Mouse (Mus musculus) intestine, postnatal 0 days (tissue): ENCODE data around the gene Il1rapl2. TPM values are rescaled to one million over a fixed set of nuclear protein-coding genes. Genes with fewer than 3 reads are reported as not detected.

Source experiments
- ATAC-seq: fragments of 200-750 bp; cut with Nextera tagmentation; 2 replicates; pipeline ENCODE4 v1.8.0; 2017; ENCODE audit warnings: mild to moderate bottlenecking, moderate TSS enrichment, moderate library complexity
- H3K27ac ChIP-seq: fragments of 300-500 bp; sonication (generic); 2 replicates; pipeline ENCODE4 v1.5.1; 2014; ENCODE audit warnings: mild to moderate bottlenecking, low read depth, low read length, moderate library complexity
- H3K27me3 ChIP-seq: fragments of 300-500 bp; sonication (generic); replicated peaks from 2 replicates; pipeline ENCODE4 v1.6.1; 2014; ENCODE audit warnings: low read length, mixed read lengths; ENCODE audit not compliant: control insufficient read depth, insufficient read depth
- H3K36me3 ChIP-seq: fragments of 300-500 bp; sonication (generic); 2 replicates; pipeline ENCODE4 v1.6.1; 2014; ENCODE audit warnings: mild to moderate bottlenecking, moderate library complexity; ENCODE audit not compliant: control insufficient read depth, insufficient read depth
- H3K4me1 ChIP-seq: fragments of 300-500 bp; sonication (generic); replicated peaks from 2 replicates; pipeline ENCODE4 v1.6.1; 2014; ENCODE audit warnings: antibody characterized with exemption, low read length, mixed read lengths; ENCODE audit not compliant: control insufficient read depth, insufficient read depth
- H3K4me2 ChIP-seq: fragments of 300-500 bp; sonication (generic); replicated peaks from 2 replicates; pipeline ENCODE4 v1.6.1; 2014; ENCODE audit warnings: low read depth, mild to moderate bottlenecking, moderate library complexity
- H3K4me3 ChIP-seq: fragments of 300-500 bp; sonication (generic); 2 replicates; pipeline ENCODE4 v1.5.1; 2014; ENCODE audit warnings: low read depth, low read length
- H3K9ac ChIP-seq: fragments of 300-500 bp; sonication (generic); 2 replicates; pipeline ENCODE4 v1.6.1; 2014; ENCODE audit warnings: mild to moderate bottlenecking, low read depth, low read length
- H3K9me3 ChIP-seq: fragments of 300-500 bp; sonication (generic); 2 replicates; pipeline ENCODE4 v1.6.1; 2016; ENCODE audit warnings: mixed run types; ENCODE audit not compliant: control insufficient read depth
- CTCF ChIP-seq: sonication (generic); IDR thresholded peaks from 2 replicates; pipeline ENCODE4 v1.5.1; 2016; ENCODE audit warnings: low read depth, mild to moderate bottlenecking, control low read depth, antibody characterized with exemption, moderate library complexity
- WGBS: fragments of 180-500 bp; shearing (Covaris S2); extraction: QIAGEN DNeasy Blood & Tissue Kit; methylation state at CpG from one replicate; pipeline ENCODE4 v1.1.7; 2014; 5-methylcytosine and 5-hydroxymethylcytosine counted together
- polyA plus RNA-seq: library from polyadenylated mRNA; unstranded; fragments of >200 nt; fragmentation: Nextera tagmentation; extraction: Ambion mirVana; gene quantifications from 2 replicates; pipeline ENCODE4 v1.2.1, GENCODE M21; 2015

Il1rapl2 gene
- polyA plus RNA-seq, 1 experiment from 2014 or later: not detected

DNA sequence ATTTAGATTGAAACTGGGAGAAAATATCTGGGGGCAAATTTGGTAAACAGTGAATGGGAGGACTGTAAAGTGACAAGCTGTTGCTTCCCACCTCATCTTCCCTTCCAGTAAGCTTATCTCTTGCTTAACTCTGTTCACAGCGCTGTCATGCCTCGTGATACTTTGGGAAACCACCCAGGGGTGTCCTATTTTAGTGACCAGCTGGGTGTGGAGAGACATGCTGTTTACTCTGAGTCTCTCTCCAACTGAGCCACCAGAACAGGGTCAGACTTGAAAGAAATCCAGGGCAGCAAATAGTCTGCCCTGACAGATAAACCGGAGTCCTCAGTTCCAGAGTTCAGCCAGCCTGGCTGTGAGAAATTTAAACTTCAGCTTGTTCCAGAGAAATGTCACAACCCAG is 867.5 kb downstream of the Il1rapl2 start:
- TF ChIP-seq CTCF: no peak
- H3K36me3 ChIP-seq: no peaks in the 10 kb centered on the region
- H3K9ac ChIP-seq: no peak overlapping the region
- H3K9me3 ChIP-seq: no peaks in the 10 kb centered on the region
- no peaks in the 10 kb centered on the region for H3K4me1 ChIP-seq
- H3K4me2 ChIP-seq: no peak overlapping the region
- H3K27ac ChIP-seq: no peak overlapping the region
- no peaks in the 10 kb centered on the region for H3K27me3 ChIP-seq
- no peak for ATAC-seq
- H3K4me3 ChIP-seq: no peak overlapping the region
- 71% methylated on average over 3 of the region's 3 CpGs for WGBS

DNA sequence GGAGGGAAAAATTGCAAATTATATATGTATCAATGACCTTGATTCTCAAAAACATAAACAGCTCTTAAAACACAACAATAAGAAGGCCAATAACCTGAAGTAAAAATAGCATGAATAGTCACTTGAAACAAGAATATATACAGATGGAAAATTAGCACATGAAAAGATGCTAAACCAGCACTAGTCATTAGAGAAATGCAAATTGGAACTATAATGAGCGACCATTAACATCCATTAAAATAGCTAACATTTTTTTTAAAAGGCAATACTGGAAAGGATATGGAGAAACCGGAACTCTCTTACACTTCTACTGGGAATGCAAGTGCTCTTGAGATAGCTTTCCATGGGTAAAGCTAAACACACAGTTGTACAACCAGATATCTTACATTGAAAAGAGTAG is 879.4 kb downstream of the Il1rapl2 start:
- Histone ChIP-seq H3K4me3 (no peak overlapping the region), H3K9ac (no peak overlapping the region), H3K4me1 (no peaks in the 10 kb centered on the region), H3K27ac (no peak overlapping the region), H3K27me3 (no peaks in the 10 kb centered on the region), H3K9me3 (no peaks in the 10 kb centered on the region), H3K36me3 (no peaks in the 10 kb centered on the region), H3K4me2 (no peak overlapping the region)
- TF ChIP-seq CTCF: no peak
- WGBS: 74% methylated on average over 2 of the region's 2 CpGs
- ATAC-seq: no peak

DNA sequence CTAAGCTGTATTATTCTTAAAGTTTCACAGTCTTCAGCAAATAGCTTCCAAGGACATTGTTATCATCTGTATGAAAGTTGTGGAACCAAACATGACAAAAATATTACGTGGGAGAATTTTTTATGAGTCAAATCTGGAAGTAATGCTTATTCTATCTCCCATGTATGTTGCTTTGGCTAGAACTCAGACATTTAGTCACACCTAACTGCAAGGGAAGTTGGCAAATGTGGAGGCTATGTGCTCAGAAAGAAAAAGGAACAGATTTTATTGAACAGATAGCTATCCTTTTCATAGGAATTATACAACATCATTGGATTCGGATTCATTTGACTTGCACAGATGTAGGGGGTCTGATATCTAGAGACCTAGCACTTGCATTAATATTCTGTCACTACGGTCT is 908.1 kb downstream of the Il1rapl2 start:
- Histone ChIP-seq H3K4me3 (no peak overlapping the region), H3K36me3 (no peaks in the 10 kb centered on the region), H3K9ac (no peak overlapping the region), H3K9me3 (no peaks in the 10 kb centered on the region), H3K27me3 (no peaks in the 10 kb centered on the region), H3K27ac (no peak overlapping the region), H3K4me2 (no peak overlapping the region), H3K4me1 (no peaks in the 10 kb centered on the region)
- no peak for ATAC-seq
- no peak for TF ChIP-seq CTCF
- WGBS: 72% methylated on average over 3 of the region's 3 CpGs

DNA sequence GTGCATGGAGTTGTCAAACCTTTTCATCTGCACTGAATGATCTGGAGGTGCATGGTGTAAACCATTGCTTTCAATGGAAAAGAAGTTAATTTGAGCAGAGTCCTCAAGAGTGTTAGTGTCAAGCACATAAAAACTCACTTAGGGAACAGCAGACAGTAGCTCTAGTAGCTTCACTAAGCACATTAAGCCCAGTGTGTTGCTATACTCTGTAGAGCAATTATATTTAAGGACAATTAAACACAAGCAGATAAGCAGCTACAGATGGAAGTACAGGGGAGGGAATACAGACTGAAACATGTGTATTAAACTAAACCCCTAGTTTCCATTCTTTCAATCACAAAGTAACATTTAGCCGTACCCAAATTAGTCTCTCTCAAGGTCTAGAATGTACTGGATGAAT is 930.1 kb downstream of the Il1rapl2 start:
- Histone ChIP-seq H3K4me3 (no peak overlapping the region), H3K27me3 (no peaks in the 10 kb centered on the region), H3K4me1 (no peaks in the 10 kb centered on the region), H3K9me3 (no peaks in the 10 kb centered on the region), H3K36me3 (no peaks in the 10 kb centered on the region), H3K4me2 (no peak overlapping the region), H3K9ac (no peak overlapping the region), H3K27ac (no peak overlapping the region)
- no peak for TF ChIP-seq CTCF
- WGBS: 80% methylated on average over 1 of the region's 1 CpGs
- ATAC-seq: no peak

DNA sequence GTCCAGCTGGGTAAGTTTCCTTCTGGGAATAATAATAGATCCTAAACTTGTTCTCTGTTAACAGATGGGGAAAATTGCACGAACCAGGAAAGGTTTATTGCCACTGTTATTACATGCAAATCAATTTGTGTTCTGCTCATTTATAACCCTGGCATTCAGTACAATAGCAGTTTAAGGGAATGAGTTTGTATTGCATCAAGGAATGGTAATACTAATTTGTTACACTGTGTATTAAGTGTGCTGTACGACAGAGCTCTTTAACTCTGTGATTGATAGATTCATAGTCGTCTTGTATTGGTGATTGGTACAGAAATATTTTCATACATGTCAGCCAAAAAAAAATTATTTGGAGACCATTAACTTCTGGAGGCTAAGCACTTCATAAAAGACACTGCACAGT is 934.6 kb downstream of the Il1rapl2 start:
- no peaks in the 10 kb centered on the region for H3K36me3 ChIP-seq
- H3K27me3 ChIP-seq: no peaks in the 10 kb centered on the region
- no peak overlapping the region for H3K27ac ChIP-seq
- H3K4me3 ChIP-seq: no peak overlapping the region
- TF ChIP-seq CTCF: no peak
- no peak for ATAC-seq
- no peaks in the 10 kb centered on the region for H3K9me3 ChIP-seq
- H3K4me1 ChIP-seq: no peaks in the 10 kb centered on the region
- no peak overlapping the region for H3K9ac ChIP-seq
- WGBS: 55% methylated on average over 3 of the region's 3 CpGs
- no peak overlapping the region for H3K4me2 ChIP-seq

DNA sequence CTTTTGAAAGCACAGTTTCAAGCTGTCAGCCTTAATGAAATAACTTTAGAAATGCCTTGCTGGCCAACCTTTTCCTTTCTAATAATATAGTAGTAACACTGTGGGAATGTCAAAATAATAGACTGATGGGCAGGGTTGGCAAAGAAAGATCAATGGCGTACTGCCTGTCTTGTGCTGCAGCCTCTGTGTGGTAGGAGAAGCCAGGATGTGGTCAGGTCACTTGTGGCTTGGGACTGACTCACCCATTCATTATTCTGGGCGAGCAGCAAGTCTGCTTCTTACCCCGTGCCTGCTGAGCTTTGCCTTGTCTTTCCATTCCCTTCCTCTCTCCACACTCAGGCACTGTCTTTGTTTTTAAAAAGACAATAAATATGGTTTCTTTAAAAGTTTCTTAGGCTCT is 1049.7 kb downstream of the Il1rapl2 start:
- H3K36me3 ChIP-seq: no peaks in the 10 kb centered on the region
- no peak overlapping the region for H3K9ac ChIP-seq
- H3K4me3 ChIP-seq: no peak overlapping the region
- WGBS: 66% methylated on average over 3 of the region's 3 CpGs
- H3K27ac ChIP-seq: no peak overlapping the region
- H3K9me3 ChIP-seq: no peaks in the 10 kb centered on the region
- H3K4me1 ChIP-seq: no peaks in the 10 kb centered on the region
- ATAC-seq: no peak
- no peak overlapping the region for H3K4me2 ChIP-seq
- TF ChIP-seq CTCF: no peak
- no peaks in the 10 kb centered on the region for H3K27me3 ChIP-seq

DNA sequence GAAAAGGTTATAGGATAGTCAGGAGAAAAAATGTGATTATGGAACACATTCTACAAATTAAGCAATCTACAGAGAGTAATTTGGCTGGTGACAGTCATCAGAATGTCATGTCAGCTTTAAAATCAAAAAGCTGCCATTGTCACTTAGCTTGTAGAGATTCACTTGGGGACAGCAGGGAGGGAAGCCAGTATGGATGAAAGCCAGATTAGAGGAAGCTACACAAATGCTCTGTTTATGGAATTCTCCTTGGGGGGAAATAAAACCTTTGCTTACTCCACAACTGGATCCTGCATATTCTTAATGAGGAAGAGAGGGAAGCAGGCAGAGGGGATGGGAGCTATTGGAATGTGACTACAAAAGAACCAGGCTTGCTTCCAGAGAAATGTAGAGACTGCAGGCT is 1054.9 kb downstream of the Il1rapl2 start:
- Histone ChIP-seq H3K4me3 (no peak overlapping the region), H3K27ac (no peak overlapping the region), H3K36me3 (no peaks in the 10 kb centered on the region), H3K27me3 (no peaks in the 10 kb centered on the region), H3K4me2 (no peak overlapping the region), H3K9me3 (no peaks in the 10 kb centered on the region), H3K4me1 (no peaks in the 10 kb centered on the region), H3K9ac (no peak overlapping the region)
- TF ChIP-seq CTCF: no peak
- ATAC-seq: no peak
